Mouse (Mus musculus): Measurements from ENCODE around the gene Map6. TPM values are rescaled to one million over a fixed set of nuclear protein-coding genes. Genes with fewer than 3 reads are reported as not detected.
A peak's percentile ranks its signal among the peaks of the same experiment; 100 is the strongest.

Gene Map6
- polyA plus RNA-seq, 1 experiment, result 5.1 TPM

DNA sequence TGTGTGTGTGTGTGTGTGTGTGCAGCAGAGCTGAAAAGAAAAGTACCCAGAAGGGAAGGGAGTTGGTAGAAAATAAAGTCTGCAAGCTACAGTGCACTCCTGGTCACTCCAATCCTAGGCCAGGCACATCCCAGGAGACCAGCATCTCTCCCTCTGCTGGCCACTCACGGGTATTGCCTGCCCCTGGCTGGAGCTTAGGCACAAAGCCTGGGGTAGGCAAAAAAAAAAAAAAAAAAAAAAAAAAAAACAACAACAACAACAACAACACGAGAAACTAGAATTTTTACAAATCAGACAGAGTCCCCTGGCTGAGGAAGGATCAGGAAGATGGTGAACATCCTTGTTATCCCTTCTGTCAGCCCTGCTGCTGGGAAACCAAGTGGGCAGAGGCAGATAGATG lies 37.8 kb upstream of the Map6 start:
- Histone ChIP-seq H3K27ac (ENCODE audit: control insufficient read depth, insufficient read depth, low read depth, low read length) (no peak overlapping the region), H3K27me3 (ENCODE audit: control insufficient read depth, insufficient read depth, low read length) (no peaks in the 10 kb centered on the region), H3K4me1 (ENCODE audit: control insufficient read depth, insufficient read depth, low read length) (no peaks in the 10 kb centered on the region), H3K36me3 (ENCODE audit: control insufficient read depth, insufficient read depth, low read length) (no peaks in the 10 kb centered on the region), H3K4me3 (ENCODE audit: control insufficient read depth, low read depth, low read length) (no peak overlapping the region)
- TF ChIP-seq CTCF (IDR thresholded peaks at IDR 0.05; ENCODE audit: control insufficient read depth, insufficient read depth, insufficient replicate concordance, low read depth, low read length), result peak; percentile 66; the same call in 1 of the 2 replicates
- TF ChIP-seq POLR2A (IDR thresholded peaks at IDR 0.05; ENCODE audit: control insufficient read depth, low read depth, low read length), result no peak

- Histone ChIP-seq H3K4me3 (ENCODE audit: control insufficient read depth, low read depth, low read length) (no peak overlapping the region), H3K27ac (ENCODE audit: control insufficient read depth, insufficient read depth, low read depth, low read length) (no peak overlapping the region), H3K36me3 (ENCODE audit: control insufficient read depth, insufficient read depth, low read length) (no peaks in the 10 kb centered on the region)
Measured at GRCm38 (mm10) chr7:99230061-99230747, 37.0 kb upstream of the Map6 start.

DNA sequence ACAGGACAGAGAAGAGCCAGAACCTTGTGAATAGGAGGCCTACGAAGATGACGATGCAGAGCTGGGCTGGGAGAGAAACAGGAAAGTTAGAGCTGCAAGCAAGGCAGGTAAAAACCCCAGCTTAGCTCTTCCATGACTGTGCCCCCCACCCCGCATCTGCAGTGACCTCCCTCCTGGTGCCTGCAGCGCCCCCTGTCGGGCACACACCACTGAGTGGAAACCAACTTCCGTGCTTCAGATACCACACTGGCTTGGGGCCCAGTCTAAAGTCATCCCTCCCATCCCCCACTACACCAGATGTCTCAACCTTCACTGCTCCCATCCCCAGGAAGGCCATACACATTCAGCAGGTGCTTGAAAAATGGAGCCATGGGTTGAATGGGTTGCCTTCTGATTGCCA lies 34.7 kb upstream of the Map6 start:
- Histone ChIP-seq H3K27ac (ENCODE audit: control insufficient read depth, insufficient read depth, low read depth, low read length) (no peak overlapping the region), H3K36me3 (ENCODE audit: control insufficient read depth, insufficient read depth, low read length) (no peaks in the 10 kb centered on the region), H3K4me1 (ENCODE audit: control insufficient read depth, insufficient read depth, low read length) (no peaks in the 10 kb centered on the region), H3K4me3 (ENCODE audit: control insufficient read depth, low read depth, low read length) (no peak overlapping the region), H3K27me3 (ENCODE audit: control insufficient read depth, insufficient read depth, low read length) (no peaks in the 10 kb centered on the region)
- TF ChIP-seq POLR2A (IDR thresholded peaks at IDR 0.05; ENCODE audit: control insufficient read depth, low read depth, low read length) (no peak), CTCF (IDR thresholded peaks at IDR 0.05; ENCODE audit: control insufficient read depth, insufficient read depth, insufficient replicate concordance, low read depth, low read length) (no peak)

More at GRCm38 (mm10) chr7:99230061-99230747, 37.0 kb upstream of the Map6 start:
- H3K27me3 ChIP-seq (ENCODE audit: control insufficient read depth, insufficient read depth, low read length), result no peaks in the 10 kb centered on the region
- H3K4me1 ChIP-seq (ENCODE audit: control insufficient read depth, insufficient read depth, low read length), result no peaks in the 10 kb centered on the region
- TF ChIP-seq POLR2A (IDR thresholded peaks at IDR 0.05; ENCODE audit: control insufficient read depth, low read depth, low read length), result no peak
- TF ChIP-seq CTCF (IDR thresholded peaks at IDR 0.05; ENCODE audit: control insufficient read depth, insufficient read depth, insufficient replicate concordance, low read depth, low read length), result no peak

GRCm38 (mm10) chr7:99234916-99235315 lies 32.3 kb upstream of the Map6 start:
- no peaks in the 10 kb centered on the region for H3K27me3 ChIP-seq (ENCODE audit: control insufficient read depth, insufficient read depth, low read length)
- no peaks in the 10 kb centered on the region for H3K36me3 ChIP-seq (ENCODE audit: control insufficient read depth, insufficient read depth, low read length)
- TF ChIP-seq POLR2A (IDR thresholded peaks at IDR 0.05; ENCODE audit: control insufficient read depth, low read depth, low read length) (no peak), CTCF (IDR thresholded peaks at IDR 0.05; ENCODE audit: control insufficient read depth, insufficient read depth, insufficient replicate concordance, low read depth, low read length) (no peak)
- no peak overlapping the region for H3K4me3 ChIP-seq (ENCODE audit: control insufficient read depth, low read depth, low read length)
- no peaks in the 10 kb centered on the region for H3K4me1 ChIP-seq (ENCODE audit: control insufficient read depth, insufficient read depth, low read length)
- H3K27ac ChIP-seq (ENCODE audit: control insufficient read depth, insufficient read depth, low read depth, low read length), result no peak overlapping the region

DNA sequence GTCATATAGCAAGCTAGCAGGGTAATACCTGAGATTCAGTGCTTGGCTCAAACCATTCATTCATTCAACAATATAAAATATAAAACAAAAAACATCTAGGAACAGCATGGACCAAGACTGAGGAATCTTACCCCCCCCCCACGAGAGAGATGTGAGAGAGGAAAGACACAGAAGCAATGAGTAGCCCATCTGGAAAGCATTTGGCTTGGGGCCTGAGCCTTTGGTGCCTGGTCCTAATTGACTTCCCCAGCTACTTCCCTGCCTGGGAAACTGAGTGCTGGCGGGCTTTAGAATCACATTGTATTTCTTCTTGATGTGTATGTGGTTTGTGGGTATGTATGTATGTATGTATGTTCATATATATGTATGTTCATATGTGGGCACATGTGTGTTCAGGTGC lies 31.6 kb upstream of the Map6 start:
- no peak overlapping the region for H3K27ac ChIP-seq (ENCODE audit: control insufficient read depth, insufficient read depth, low read depth, low read length)
- H3K4me3 ChIP-seq (ENCODE audit: control insufficient read depth, low read depth, low read length), result no peak overlapping the region
- H3K27me3 ChIP-seq (ENCODE audit: control insufficient read depth, insufficient read depth, low read length), result no peaks in the 10 kb centered on the region
- no peaks in the 10 kb centered on the region for H3K4me1 ChIP-seq (ENCODE audit: control insufficient read depth, insufficient read depth, low read length)
- TF ChIP-seq CTCF (IDR thresholded peaks at IDR 0.05; ENCODE audit: control insufficient read depth, insufficient read depth, insufficient replicate concordance, low read depth, low read length) (no peak), POLR2A (IDR thresholded peaks at IDR 0.05; ENCODE audit: control insufficient read depth, low read depth, low read length) (no peak)
- H3K36me3 ChIP-seq (ENCODE audit: control insufficient read depth, insufficient read depth, low read length), result no peaks in the 10 kb centered on the region

- Histone ChIP-seq H3K36me3 (ENCODE audit: control insufficient read depth, insufficient read depth, low read length) (no peaks in the 10 kb centered on the region), H3K27ac (ENCODE audit: control insufficient read depth, insufficient read depth, low read depth, low read length) (no peak overlapping the region), H3K4me3 (ENCODE audit: control insufficient read depth, low read depth, low read length) (no peak overlapping the region), H3K4me1 (ENCODE audit: control insufficient read depth, insufficient read depth, low read length) (no peaks in the 10 kb centered on the region), H3K27me3 (ENCODE audit: control insufficient read depth, insufficient read depth, low read length) (no peaks in the 10 kb centered on the region)
- no peak for TF ChIP-seq CTCF (IDR thresholded peaks at IDR 0.05; ENCODE audit: control insufficient read depth, insufficient read depth, insufficient replicate concordance, low read depth, low read length)
- no peak for TF ChIP-seq POLR2A (IDR thresholded peaks at IDR 0.05; ENCODE audit: control insufficient read depth, low read depth, low read length)
Measured at GRCm38 (mm10) chr7:99236888-99237660, 30.2 kb upstream of the Map6 start.

GRCm38 (mm10) chr7:99238417-99238816 lies 28.8 kb upstream of the Map6 start, which contains the start of gene Mogat2:
Gene Mogat2, minus strand, starts transcription at chr7:99238619.
- Histone ChIP-seq H3K36me3 (ENCODE audit: control insufficient read depth, insufficient read depth, low read length) (no peaks in the 10 kb centered on the region), H3K4me1 (ENCODE audit: control insufficient read depth, insufficient read depth, low read length) (no peaks in the 10 kb centered on the region), H3K27me3 (ENCODE audit: control insufficient read depth, insufficient read depth, low read length) (no peaks in the 10 kb centered on the region), H3K4me3 (ENCODE audit: control insufficient read depth, low read depth, low read length) (no peak within 1 kb of the TSS), H3K27ac (ENCODE audit: control insufficient read depth, insufficient read depth, low read depth, low read length) (no peak within 1 kb of the TSS)
- no peak for TF ChIP-seq CTCF (IDR thresholded peaks at IDR 0.05; ENCODE audit: control insufficient read depth, insufficient read depth, insufficient replicate concordance, low read depth, low read length)
- TF ChIP-seq POLR2A (IDR thresholded peaks at IDR 0.05; ENCODE audit: control insufficient read depth, low read depth, low read length), result no peak

All from testis, adult 2 months (tissue).